Mouse (Mus musculus) stomach, postnatal 0 days (tissue): ENCODE results near the gene Sac3d1.

Experiments used
- CTCF ChIP-seq: IDR thresholded peaks from 2 replicates; pipeline ENCODE4 v1.5.1; 2016; ENCODE audit warnings: antibody characterized with exemption, low read depth, mild to moderate bottlenecking, moderate library complexity
- EP300 ChIP-seq: optimal IDR thresholded peaks from 2 replicates; pipeline ENCODE3; 2016; ENCODE audit warnings: antibody characterized with exemption

GRCm38 (mm10) chr19:6079983-6080480, 38.4 kb downstream of the Sac3d1 start, which contains the start of gene Tmem262:
- no peak for TF ChIP-seq CTCF
- no peak for TF ChIP-seq EP300
